Mouse (Mus musculus) limb, embryonic 12.5 days (tissue): Measurements from ENCODE around the gene Crtam. TPM values are rescaled to one million over a fixed set of nuclear protein-coding genes. Genes with fewer than 3 reads are reported as not detected.

ENCODE experiments used
- ATAC-seq: fragments of 200-750 bp; cut with Nextera tagmentation; 2 replicates; pipeline ENCODE4 v1.8.0; 2017; ENCODE audit warnings: low read depth, moderate TSS enrichment; ENCODE audit not compliant: insufficient number of reproducible peaks, insufficient read depth, low FRiP score, low TSS enrichment
- H3K27ac ChIP-seq: fragments of 300-500 bp; sonication (generic); 2 replicates; pipeline ENCODE4 v1.5.1; 2016; ENCODE audit warnings: mild to moderate bottlenecking, moderate library complexity
- H3K27me3 ChIP-seq: fragments of 300-500 bp; sonication (generic); 2 replicates; pipeline ENCODE4 v1.6.1; 2016; ENCODE audit warnings: mild to moderate bottlenecking, moderate library complexity
- H3K36me3 ChIP-seq: fragments of 300-500 bp; sonication (generic); 2 replicates; pipeline ENCODE4 v1.6.1; 2016; ENCODE audit warnings: mild to moderate bottlenecking, moderate library complexity
- H3K4me1 ChIP-seq: fragments of 300-500 bp; sonication (generic); replicated peaks from 2 replicates; pipeline ENCODE4 v1.6.1; 2016
- H3K4me2 ChIP-seq: fragments of 300-500 bp; sonication (generic); 2 replicates; pipeline ENCODE4 v1.6.1; 2016; ENCODE audit warnings: mild to moderate bottlenecking, moderate library complexity
- H3K4me3 ChIP-seq: fragments of 300-500 bp; sonication (generic); replicated peaks from 2 replicates; pipeline ENCODE4 v1.5.1; 2016; ENCODE audit warnings: mild to moderate bottlenecking
- H3K9ac ChIP-seq: fragments of 300-500 bp; sonication (generic); replicated peaks from 2 replicates; pipeline ENCODE4 v1.6.1; 2016; ENCODE audit warnings: mild to moderate bottlenecking, moderate library complexity
- H3K9me3 ChIP-seq: fragments of 300-500 bp; sonication (generic); 2 replicates; pipeline ENCODE4 v1.6.1; 2016; ENCODE audit warnings: mild to moderate bottlenecking, moderate library complexity
- WGBS: fragments of 180-500 bp; shearing (Covaris S2); methylation state at CpG from one replicate; pipeline ENCODE4 v1.1.7; 2016; 5-methylcytosine and 5-hydroxymethylcytosine counted together
- polyA plus RNA-seq: library from polyadenylated mRNA; unstranded; fragments of >200 nt; fragmentation: Nextera tagmentation; extraction: Ambion mirVana; gene quantifications from 2 replicates; pipeline ENCODE4 v1.2.1, GENCODE M21; 2016

Gene Crtam
- polyA plus RNA-seq: 0.33 and 0.34 TPM in 2 replicates

DNA sequence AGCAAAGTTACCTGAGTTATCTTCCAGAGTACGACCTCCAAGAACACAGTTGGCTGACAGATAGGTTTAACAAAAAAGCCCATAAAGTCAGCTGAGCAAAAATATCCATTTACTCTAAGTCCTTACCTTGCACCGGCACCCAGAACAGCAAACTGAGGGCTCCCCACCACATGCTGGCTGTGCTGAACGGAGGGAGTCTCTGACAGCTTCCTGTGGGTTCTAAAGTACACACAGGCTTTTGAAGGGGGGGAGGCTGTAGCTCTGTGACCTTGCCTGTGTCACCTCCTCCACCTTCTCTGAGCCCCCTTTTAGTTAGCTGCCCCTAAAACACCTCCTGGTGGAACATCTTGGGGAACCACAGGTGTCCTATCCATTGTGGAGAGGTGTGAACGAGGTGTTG lies at the start of gene Crtam:
Crtam (minus strand) TSS at position 214 of the 400 bp plus-strand sequence.
- H3K27me3 ChIP-seq: no peaks in the 10 kb centered on the region
- WGBS: 52% methylated on average over 4 of the region's 4 CpGs
- 0 out of 2 replicates have a peak, but pooled peaks cover 6% of the 10 kb centered on the region for H3K4me1 ChIP-seq
- no peak within 1 kb of the TSS for H3K27ac ChIP-seq
- H3K4me3 ChIP-seq: no peak within 1 kb of the TSS
- ATAC-seq: no peak
- no peak within 1 kb of the TSS for H3K9ac ChIP-seq
- no peaks in the 10 kb centered on the region for H3K9me3 ChIP-seq
- no peak within 1 kb of the TSS for H3K4me2 ChIP-seq
- no peaks in the 10 kb centered on the region for H3K36me3 ChIP-seq

DNA sequence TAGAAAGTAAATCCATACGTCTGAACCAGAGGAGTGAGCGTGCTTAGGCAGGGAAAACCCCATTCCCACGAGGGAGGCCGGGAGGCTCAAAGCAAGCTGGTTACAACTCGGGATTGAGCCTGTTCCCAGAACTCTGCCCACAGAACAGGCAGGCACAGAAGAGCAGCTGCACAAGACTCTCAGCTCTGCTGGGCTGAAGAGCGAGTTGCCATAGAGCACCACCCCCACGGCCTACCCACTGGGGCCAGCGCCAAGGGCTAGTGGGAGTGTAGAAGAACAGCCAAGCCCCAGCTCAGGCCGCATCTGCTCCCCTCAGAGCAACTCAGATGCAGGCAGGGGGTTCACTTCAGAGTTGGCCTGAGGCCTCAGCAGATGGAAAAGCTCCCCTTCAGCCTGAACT lies 49.7 kb upstream of the Crtam start:
- Histone ChIP-seq H3K4me2 (no peak overlapping the region), H3K9me3 (no peaks in the 10 kb centered on the region), H3K27me3 (no peaks in the 10 kb centered on the region), H3K27ac (no peak overlapping the region), H3K4me1 (no peaks in the 10 kb centered on the region; the same call in 1 of the 2 replicates), H3K4me3 (no peak overlapping the region), H3K9ac (no peak overlapping the region), H3K36me3 (no peaks in the 10 kb centered on the region)
- ATAC-seq: no peak
- 84% methylated on average over 9 of the region's 9 CpGs for WGBS

DNA sequence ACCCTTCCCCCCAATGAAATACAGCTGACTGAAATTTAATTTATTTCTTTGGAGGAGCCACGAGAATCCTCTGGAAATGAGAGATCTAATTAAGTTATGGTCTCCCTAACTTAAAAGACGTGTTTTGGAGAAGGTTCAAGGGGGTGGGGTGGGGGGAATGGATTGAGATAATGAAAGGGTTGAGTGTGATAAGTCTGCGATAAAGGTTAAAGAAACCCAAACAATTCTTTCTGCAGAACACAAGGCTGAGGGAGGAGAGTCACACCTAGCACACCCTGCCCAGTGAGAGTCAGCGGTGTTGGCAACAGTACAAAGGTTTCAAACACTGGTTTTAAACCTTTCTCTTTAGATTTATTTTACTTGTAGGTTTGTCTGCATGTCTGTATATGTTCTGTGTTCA lies 49.0 kb upstream of the Crtam start:
- WGBS: 74% methylated on average over 4 of the region's 4 CpGs
- no peak for ATAC-seq

DNA sequence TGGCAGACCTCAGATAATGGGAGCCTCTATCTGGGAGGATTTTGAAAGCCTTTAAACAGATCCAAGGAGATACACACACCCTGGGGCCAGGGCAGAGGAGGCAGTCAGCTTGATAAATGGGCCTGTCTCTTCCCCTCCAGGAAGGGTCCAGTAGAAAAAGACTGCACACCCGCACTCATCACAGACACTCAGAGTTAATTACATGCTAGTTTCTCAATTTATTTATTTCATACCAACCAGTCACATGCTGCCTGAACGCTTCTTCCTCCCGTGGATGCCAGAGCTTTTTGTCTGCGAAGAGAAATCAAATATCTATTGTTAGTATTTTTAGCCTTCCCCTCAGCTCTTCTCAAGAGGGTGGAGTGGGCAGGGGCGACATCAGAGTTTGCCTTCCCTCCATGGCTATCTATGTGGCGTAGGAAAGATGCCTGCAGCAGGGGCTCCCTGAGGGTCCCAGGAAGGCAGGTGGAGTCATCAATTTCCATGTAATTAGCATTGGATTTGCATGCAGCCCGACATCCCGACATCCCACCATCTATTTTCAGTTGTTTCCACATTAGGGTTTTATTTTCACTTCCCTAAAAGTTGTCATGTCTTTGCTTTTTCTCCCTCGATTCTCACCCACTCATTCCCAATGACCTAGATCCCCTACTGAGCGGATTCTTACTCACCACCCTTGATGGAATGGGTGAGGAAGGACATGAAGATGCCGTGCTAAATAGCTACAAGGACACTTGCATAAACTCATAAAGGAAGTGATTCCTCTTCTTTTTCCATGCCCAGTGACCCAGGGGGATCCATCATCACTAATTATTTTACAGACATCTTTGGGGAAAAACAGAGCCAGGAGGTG lies 46.9 kb upstream of the Crtam start:
- no peaks in the 10 kb centered on the region for H3K36me3 ChIP-seq
- H3K4me1 ChIP-seq: no peaks in the 10 kb centered on the region; the same call in 1 of the 2 replicates
- no peak for ATAC-seq
- H3K9me3 ChIP-seq: no peaks in the 10 kb centered on the region
- no peak overlapping the region for H3K4me2 ChIP-seq
- no peak overlapping the region for H3K9ac ChIP-seq
- WGBS: 71% methylated on average over 11 of the region's 11 CpGs
- H3K27ac ChIP-seq: no peak overlapping the region
- no peak overlapping the region for H3K4me3 ChIP-seq
- H3K27me3 ChIP-seq: no peaks in the 10 kb centered on the region

More for the DNA sequence above, 49.0 kb upstream of the Crtam start:
- no peak overlapping the region for H3K27ac ChIP-seq
- no peaks in the 10 kb centered on the region for H3K9me3 ChIP-seq
- H3K9ac ChIP-seq: no peak overlapping the region
- H3K4me2 ChIP-seq: no peak overlapping the region
- no peak overlapping the region for H3K4me3 ChIP-seq
- no peaks in the 10 kb centered on the region for H3K36me3 ChIP-seq
- H3K27me3 ChIP-seq: no peaks in the 10 kb centered on the region
- H3K4me1 ChIP-seq: no peaks in the 10 kb centered on the region; the same call in 1 of the 2 replicates

DNA sequence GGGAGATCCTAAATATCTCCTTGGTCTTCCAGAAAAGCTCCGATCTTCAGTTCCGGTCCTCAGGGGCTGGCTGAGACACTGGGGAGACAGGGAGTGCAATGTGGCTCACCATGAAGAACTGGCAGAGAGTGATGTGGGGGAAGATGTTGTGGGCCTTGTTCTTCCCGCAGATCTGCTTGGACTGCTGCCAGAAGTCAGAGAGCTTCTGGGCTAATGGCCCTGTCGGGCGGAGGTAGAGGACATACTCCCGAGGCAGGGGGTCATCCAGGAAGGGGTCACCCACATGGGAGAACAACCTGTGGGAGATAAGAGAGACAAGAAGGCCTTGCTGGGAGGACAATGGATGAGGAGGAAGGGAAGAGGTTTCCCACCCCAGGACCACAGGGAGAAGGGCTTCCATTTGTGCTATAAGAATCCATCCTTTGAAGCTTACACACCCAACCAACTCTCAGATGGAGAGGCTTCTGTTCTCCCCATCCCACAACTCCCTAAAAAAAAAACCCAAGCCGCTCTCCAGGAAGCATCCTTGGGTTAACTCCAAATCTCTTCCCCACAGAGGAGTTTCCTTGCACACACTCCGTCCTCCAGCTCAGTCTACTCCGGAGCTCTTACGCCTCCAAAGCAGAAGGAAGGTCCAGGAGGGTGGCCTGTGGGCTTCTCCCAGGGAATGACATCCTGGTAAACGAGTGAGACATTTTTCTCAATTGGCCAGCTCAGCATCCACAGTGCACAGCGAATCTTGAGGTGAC lies 46.1 kb upstream of the Crtam start:
- WGBS: 82% methylated on average over 12 of the region's 12 CpGs
- Histone ChIP-seq H3K4me1 (no peaks in the 10 kb centered on the region; the same call in 1 of the 2 replicates), H3K4me2 (no peak overlapping the region), H3K4me3 (no peak overlapping the region), H3K36me3 (no peaks in the 10 kb centered on the region), H3K9me3 (no peaks in the 10 kb centered on the region), H3K9ac (no peak overlapping the region), H3K27me3 (no peaks in the 10 kb centered on the region), H3K27ac (no peak overlapping the region)
- no peak for ATAC-seq

DNA sequence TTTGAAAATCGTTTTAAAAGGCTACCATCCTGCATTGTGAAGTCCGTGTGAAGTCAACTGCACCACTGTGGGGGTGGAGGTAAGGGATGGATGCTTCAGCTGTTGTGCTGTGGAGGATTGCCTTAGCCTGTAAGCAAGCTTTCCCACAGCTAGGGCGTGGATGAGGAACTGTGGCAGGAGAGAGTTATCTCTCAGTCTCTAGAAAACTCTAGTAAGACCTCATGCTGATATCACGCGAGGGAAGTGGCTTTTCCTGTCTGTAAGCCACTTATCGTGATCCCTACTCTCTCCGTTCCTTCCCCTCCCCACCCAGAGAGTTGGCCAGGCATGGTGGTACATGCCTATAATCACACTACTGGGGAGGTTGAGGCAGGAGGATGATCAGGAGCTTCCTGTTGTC lies 44.9 kb upstream of the Crtam start:
- Histone ChIP-seq H3K9me3 (no peaks in the 10 kb centered on the region), H3K4me2 (no peak overlapping the region), H3K36me3 (no peaks in the 10 kb centered on the region), H3K27ac (no peak overlapping the region), H3K4me1 (no peaks in the 10 kb centered on the region; the same call in 1 of the 2 replicates), H3K4me3 (no peak overlapping the region), H3K27me3 (no peaks in the 10 kb centered on the region), H3K9ac (no peak overlapping the region)
- 88% methylated on average over 7 of the region's 7 CpGs for WGBS
- no peak for ATAC-seq

DNA sequence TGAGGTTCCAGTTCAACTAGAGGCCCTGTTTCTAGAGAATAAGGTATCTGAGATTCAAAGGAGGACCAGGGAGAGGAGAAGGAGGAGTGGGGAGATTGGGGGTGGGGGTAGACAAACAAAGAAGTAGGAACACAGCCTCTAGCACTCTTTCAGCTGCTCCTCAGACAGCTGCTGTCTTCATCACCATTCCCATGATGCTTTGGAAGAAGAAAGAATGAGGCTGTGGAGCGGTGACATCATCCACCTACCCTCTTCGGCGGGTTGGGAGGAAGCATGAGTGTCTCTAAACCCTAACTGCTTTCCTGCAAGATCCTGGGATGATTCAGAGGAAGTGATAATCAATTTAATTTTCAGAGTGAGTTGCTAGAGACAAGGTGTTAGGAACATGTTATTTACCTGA lies 44.4 kb upstream of the Crtam start:
- no peaks in the 10 kb centered on the region for H3K36me3 ChIP-seq
- H3K4me2 ChIP-seq: no peak overlapping the region
- no peak overlapping the region for H3K27ac ChIP-seq
- WGBS: 95% methylated on average over 3 of the region's 3 CpGs
- no peak overlapping the region for H3K4me3 ChIP-seq
- H3K9me3 ChIP-seq: no peaks in the 10 kb centered on the region
- no peak for ATAC-seq
- no peaks in the 10 kb centered on the region for H3K4me1 ChIP-seq
- no peak overlapping the region for H3K9ac ChIP-seq
- H3K27me3 ChIP-seq: no peaks in the 10 kb centered on the region

DNA sequence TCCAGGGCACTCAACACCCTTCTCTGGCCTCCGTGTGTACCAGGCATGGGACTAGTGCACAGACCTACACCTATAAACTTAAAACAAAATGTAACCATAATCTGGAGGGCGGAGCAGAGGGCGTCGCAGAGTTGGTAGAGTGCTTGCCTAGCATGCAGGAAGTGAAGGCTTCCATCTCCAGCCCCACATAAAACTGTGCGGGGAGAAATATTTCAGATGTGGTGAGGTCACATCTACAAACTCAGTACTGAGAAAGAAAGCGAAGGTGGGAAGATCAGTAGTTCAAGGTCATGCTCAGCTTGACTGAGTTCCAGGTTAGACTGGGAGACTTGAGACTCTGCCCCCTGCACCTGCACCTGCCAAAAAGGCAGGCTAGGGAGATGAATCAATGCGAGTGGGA lies 43.8 kb upstream of the Crtam start:
- H3K4me2 ChIP-seq: no peak overlapping the region
- H3K27me3 ChIP-seq: no peaks in the 10 kb centered on the region
- no peak overlapping the region for H3K9ac ChIP-seq
- no peaks in the 10 kb centered on the region for H3K36me3 ChIP-seq
- no peak for ATAC-seq
- no peak overlapping the region for H3K27ac ChIP-seq
- no peaks in the 10 kb centered on the region for H3K4me1 ChIP-seq
- H3K4me3 ChIP-seq: no peak overlapping the region
- no peaks in the 10 kb centered on the region for H3K9me3 ChIP-seq
- 93% methylated on average over 7 of the region's 7 CpGs for WGBS

DNA sequence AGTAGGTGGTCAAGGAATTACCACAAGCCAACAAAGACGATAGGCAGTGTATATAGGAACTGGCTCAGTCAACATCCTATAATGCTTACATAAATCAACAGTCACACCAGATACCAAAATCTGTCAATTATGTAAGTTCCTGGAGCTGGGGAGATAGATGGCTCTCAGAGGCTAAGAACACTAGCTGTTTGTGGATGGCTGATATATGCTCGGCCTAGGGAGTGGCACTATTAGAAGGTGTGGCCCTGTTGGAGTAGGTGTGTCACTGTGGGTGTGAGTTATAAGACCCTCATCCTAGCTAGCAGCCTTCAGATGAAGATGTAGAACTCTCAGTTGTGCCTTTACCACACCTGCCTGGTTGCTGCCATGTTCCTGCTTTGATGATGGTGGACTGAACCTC lies 43.2 kb upstream of the Crtam start:
- WGBS: 95% methylated on average over 2 of the region's 2 CpGs
- Histone ChIP-seq H3K27ac (no peak overlapping the region), H3K36me3 (no peaks in the 10 kb centered on the region), H3K9ac (no peak overlapping the region), H3K9me3 (no peaks in the 10 kb centered on the region), H3K4me1 (no peaks in the 10 kb centered on the region), H3K27me3 (no peaks in the 10 kb centered on the region), H3K4me2 (no peak overlapping the region), H3K4me3 (no peak overlapping the region)
- no peak for ATAC-seq

DNA sequence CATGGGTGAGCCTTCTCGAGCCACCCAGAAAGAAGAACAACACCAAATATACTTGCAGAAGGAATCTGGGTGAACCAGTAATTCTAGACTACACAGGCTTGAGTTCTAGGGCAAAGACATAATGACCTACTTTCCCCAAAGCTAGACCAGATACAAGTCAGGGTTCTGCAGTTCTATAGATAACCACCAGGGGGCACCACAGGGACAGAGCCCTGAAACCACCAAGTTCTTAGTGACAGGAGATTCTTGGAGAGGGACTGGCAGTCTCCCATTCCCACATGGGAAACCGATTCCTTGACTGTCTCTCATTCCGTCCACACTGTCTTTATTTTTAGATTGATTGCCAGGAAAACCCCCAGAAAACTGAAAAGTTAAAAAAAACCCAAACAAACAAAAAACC lies 40.2 kb upstream of the Crtam start:
- Histone ChIP-seq H3K36me3 (no peaks in the 10 kb centered on the region), H3K27me3 (no peaks in the 10 kb centered on the region), H3K4me1 (no peaks in the 10 kb centered on the region), H3K27ac (no peak overlapping the region), H3K4me3 (no peak overlapping the region), H3K4me2 (no peak overlapping the region), H3K9me3 (no peaks in the 10 kb centered on the region), H3K9ac (no peak overlapping the region)
- 16% methylated on average over 3 of the region's 3 CpGs for WGBS
- ATAC-seq: no peak

DNA sequence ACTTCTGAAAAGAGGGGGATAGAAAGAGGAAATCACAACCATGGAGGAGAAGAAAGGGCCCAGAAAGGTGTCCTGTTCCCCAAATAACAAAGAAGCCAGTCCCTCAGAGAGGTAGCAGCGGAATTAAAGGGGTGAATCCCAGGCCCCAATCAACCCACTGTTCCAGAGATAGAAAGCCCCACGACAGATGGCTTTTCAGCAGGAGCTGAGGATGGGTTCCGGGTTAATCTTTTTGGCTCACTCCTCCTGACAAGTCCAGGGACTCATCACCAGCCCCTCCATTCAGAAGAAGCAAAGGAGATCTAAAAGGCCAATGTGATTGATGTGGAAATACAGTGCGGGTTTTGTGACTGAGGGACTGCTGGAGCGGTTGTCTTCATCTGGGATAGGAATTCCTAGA lies 39.2 kb upstream of the Crtam start:
- 90% methylated on average over 5 of the region's 5 CpGs for WGBS
- ATAC-seq: no peak
- no peaks in the 10 kb centered on the region for H3K9me3 ChIP-seq
- no peaks in the 10 kb centered on the region for H3K36me3 ChIP-seq
- H3K27me3 ChIP-seq: no peaks in the 10 kb centered on the region
- 0 out of 2 replicates have a peak, but pooled peaks cover 4% of the 10 kb centered on the region for H3K4me1 ChIP-seq
- no peak overlapping the region for H3K9ac ChIP-seq
- no peak overlapping the region for H3K4me2 ChIP-seq
- no peak overlapping the region for H3K27ac ChIP-seq
- no peak overlapping the region for H3K4me3 ChIP-seq
